Mouse (Mus musculus) midbrain, embryonic 16.5 days (tissue): ENCODE data around the gene Cenpk. TPM values are rescaled to one million over a fixed set of nuclear protein-coding genes. Genes with fewer than 3 reads are reported as not detected.

ENCODE experiments used
- polyA plus RNA-seq: library from polyadenylated mRNA; unstranded; fragments of >200 nt; fragmentation: Nextera tagmentation; extraction: Ambion mirVana; gene quantifications from 2 replicates; pipeline ENCODE4 v1.2.1, GENCODE M21; 2015

Cenpk gene
- polyA plus RNA-seq, 1 experiment from 2014 or later = 9.6 TPM

Other genes starting within 250 kb of the Cenpk start
- gene Nln, start 119.0 kb upstream of the Cenpk start, polyA plus RNA-seq = 76.3 and 82.4 TPM in 2 replicates
- gene Sgtb, start 118.9 kb upstream of the Cenpk start, polyA plus RNA-seq = 29.0 and 29.1 TPM in 2 replicates
- 51.6 and 61.1 TPM in 2 replicates for gene Trappc13, start 50.1 kb upstream of the Cenpk start, polyA plus RNA-seq
- gene Trim23, start 49.8 kb upstream of the Cenpk start, polyA plus RNA-seq = 41.7 and 43.4 TPM in 2 replicates
- gene Ppwd1, start 232 bp downstream of the Cenpk start, polyA plus RNA-seq = 6.4 and 6.7 TPM in 2 replicates
- gene Adamts6, start 59.2 kb downstream of the Cenpk start, polyA plus RNA-seq = 1.5 and 1.9 TPM in 2 replicates